Mouse (Mus musculus) heart, embryonic 16.5 days (tissue): Measurements from ENCODE around the gene Lrrc75b. TPM values are rescaled to one million over a fixed set of nuclear protein-coding genes. Genes with fewer than 3 reads are reported as not detected.

Experiments used
- ATAC-seq: fragments of 200-750 bp; cut with Nextera tagmentation; replicated peaks from 2 replicates; pipeline ENCODE4 v1.8.0; 2017; ENCODE audit warnings: moderate number of reproducible peaks; ENCODE audit not compliant: insufficient read depth, low FRiP score; ENCODE audit errors: extremely low read depth
- H3K27ac ChIP-seq: fragments of 300-500 bp; sonication (generic); 2 replicates; pipeline ENCODE4 v1.5.1; 2014; ENCODE audit warnings: mild to moderate bottlenecking, low read length, control low read depth, moderate library complexity
- H3K27me3 ChIP-seq: fragments of 300-500 bp; sonication (generic); 2 replicates; pipeline ENCODE4 v1.6.1; 2014; ENCODE audit warnings: low read length, mixed read lengths; ENCODE audit not compliant: control insufficient read depth, insufficient read depth
- H3K36me3 ChIP-seq: fragments of 300-500 bp; sonication (generic); 2 replicates; pipeline ENCODE4 v1.6.1; 2014; ENCODE audit not compliant: control insufficient read depth, insufficient read depth
- H3K4me1 ChIP-seq: fragments of 300-500 bp; sonication (generic); 2 replicates; pipeline ENCODE4 v1.6.1; 2014; ENCODE audit warnings: low read length, mixed read lengths; ENCODE audit not compliant: control insufficient read depth, insufficient read depth
- H3K4me2 ChIP-seq: fragments of 300-500 bp; sonication (generic); 2 replicates; pipeline ENCODE4 v1.6.1; 2014; ENCODE audit warnings: low read depth, mild to moderate bottlenecking, control low read depth, low read length
- H3K4me3 ChIP-seq: fragments of 300-500 bp; sonication (generic); 2 replicates; pipeline ENCODE4 v1.5.1; 2014; ENCODE audit warnings: mild to moderate bottlenecking, control low read depth, low read length
- H3K9ac ChIP-seq: fragments of 300-500 bp; sonication (generic); 2 replicates; pipeline ENCODE4 v1.6.1; 2014; ENCODE audit warnings: low read length, control low read depth
- H3K9me3 ChIP-seq: fragments of 300-500 bp; sonication (generic); replicated peaks from 2 replicates; pipeline ENCODE4 v1.6.1; 2016; ENCODE audit warnings: low read length; ENCODE audit not compliant: control insufficient read depth
- WGBS: fragments of 180-500 bp; shearing (Covaris S2); extraction: QIAGEN DNeasy Blood & Tissue Kit; methylation state at CpG from one replicate; pipeline ENCODE4 v1.1.7; 2014; 5-methylcytosine and 5-hydroxymethylcytosine counted together
- polyA plus RNA-seq: library from polyadenylated mRNA; unstranded; fragments of >200 nt; fragmentation: Nextera tagmentation; extraction: Ambion mirVana; gene quantifications from 2 replicates; pipeline ENCODE4 v1.2.1, GENCODE M21; 2015

Lrrc75b gene
- 1.5 and 2.7 TPM in 2 replicates for polyA plus RNA-seq

DNA sequence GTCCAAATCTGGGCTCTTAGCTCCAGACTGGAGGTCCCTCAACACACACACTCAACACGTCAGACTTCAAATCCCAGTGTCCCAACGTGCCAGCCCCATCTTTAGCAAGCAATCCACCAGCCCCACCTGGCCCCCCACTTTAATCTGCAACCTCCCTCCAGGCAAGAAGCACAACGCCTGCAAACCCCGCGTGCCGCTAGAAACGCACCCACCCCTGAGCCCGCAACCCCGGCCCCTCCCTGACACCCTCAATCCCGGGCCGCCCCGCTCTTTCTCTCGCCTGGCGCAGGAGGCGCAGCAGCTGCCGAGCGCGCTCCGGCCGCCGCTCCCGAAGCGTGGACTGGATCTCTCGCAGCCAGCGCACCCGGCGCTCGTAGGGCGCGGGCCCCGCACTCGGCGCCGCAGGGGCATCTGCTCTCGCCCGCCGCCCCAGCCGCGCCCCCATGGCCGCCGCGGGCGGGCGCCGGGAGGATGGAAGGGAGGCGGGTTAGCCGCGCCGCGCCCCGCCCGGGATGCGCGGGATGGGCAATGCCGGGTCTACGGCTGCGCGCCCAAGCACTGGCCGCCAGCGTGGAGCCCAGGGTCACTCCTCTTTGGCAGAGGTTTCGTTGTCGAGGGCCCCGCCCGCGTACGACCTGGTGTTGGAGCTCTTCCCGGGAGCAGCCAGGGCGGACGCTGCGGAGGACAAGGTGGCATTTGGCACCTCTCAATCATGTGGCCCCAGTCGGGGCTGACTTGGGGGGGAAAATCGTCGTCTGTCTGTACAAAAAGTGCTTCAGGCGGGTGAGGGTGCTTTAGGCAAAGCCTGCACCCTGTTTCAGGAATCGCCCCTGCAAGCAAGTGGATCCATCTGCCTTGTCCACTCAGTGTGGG lies at the start of gene Lrrc75b:
Gene Lrrc75b, minus strand, starts transcription at position 655 of the 873 bp plus-strand sequence.
- Histone ChIP-seq H3K4me2 (peak within 1 kb of the TSS; percentile 87), H3K27ac (no peak within 1 kb of the TSS), H3K36me3 (no peaks in the 10 kb centered on the region), H3K9ac (peak within 1 kb of the TSS; percentile 72), H3K4me1 (peaks cover 21% of the 10 kb centered on the region), H3K9me3 (no peaks in the 10 kb centered on the region), H3K4me3 (peak within 1 kb of the TSS; percentile 58), H3K27me3 (peaks cover 41% of the 10 kb centered on the region)
- under 1% methylated on average over 75 of the region's 75 CpGs for WGBS
- ATAC-seq, result peak; percentile 68

- Histone ChIP-seq H3K4me3 (no peak overlapping the region), H3K9ac (no peak overlapping the region), H3K36me3 (no peaks in the 10 kb centered on the region), H3K4me1 (peaks cover 3% of the 10 kb centered on the region; the same call in 1 of the 2 replicates), H3K27ac (no peak overlapping the region), H3K27me3 (no peaks in the 10 kb centered on the region), H3K4me2 (no peak overlapping the region), H3K9me3 (no peaks in the 10 kb centered on the region)
- no peak for ATAC-seq
- WGBS, result 87% methylated on average over 11 of the region's 11 CpGs
These were observed 48.8 kb upstream of the Lrrc75b start for GRCm38 (mm10) chr10:75608975-75609374.

- Histone ChIP-seq H3K4me1 (peaks cover 3% of the 10 kb centered on the region; the same call in 1 of the 2 replicates), H3K4me2 (no peak overlapping the region), H3K9me3 (no peaks in the 10 kb centered on the region), H3K9ac (no peak overlapping the region), H3K27me3 (no peaks in the 10 kb centered on the region), H3K27ac (no peak overlapping the region), H3K36me3 (no peaks in the 10 kb centered on the region), H3K4me3 (no peak overlapping the region)
- no peak for ATAC-seq
- WGBS, result 87% methylated on average over 4 of the region's 4 CpGs
These were observed 47.1 kb upstream of the Lrrc75b start for GRCm38 (mm10) chr10:75607253-75607652.

- H3K4me2 ChIP-seq, result no peak overlapping the region
- H3K27ac ChIP-seq, result no peak overlapping the region
- peaks cover 3% of the 10 kb centered on the region; the same call in 1 of the 2 replicates for H3K4me1 ChIP-seq
- H3K36me3 ChIP-seq, result no peaks in the 10 kb centered on the region
- no peak overlapping the region for H3K9ac ChIP-seq
- 28% methylated on average over 11 of the region's 11 CpGs for WGBS
- ATAC-seq, result no peak
- H3K27me3 ChIP-seq, result no peaks in the 10 kb centered on the region
- no peak overlapping the region for H3K4me3 ChIP-seq
- H3K9me3 ChIP-seq, result no peaks in the 10 kb centered on the region
These were observed 45.2 kb upstream of the Lrrc75b start for GRCm38 (mm10) chr10:75605162-75605846.

DNA sequence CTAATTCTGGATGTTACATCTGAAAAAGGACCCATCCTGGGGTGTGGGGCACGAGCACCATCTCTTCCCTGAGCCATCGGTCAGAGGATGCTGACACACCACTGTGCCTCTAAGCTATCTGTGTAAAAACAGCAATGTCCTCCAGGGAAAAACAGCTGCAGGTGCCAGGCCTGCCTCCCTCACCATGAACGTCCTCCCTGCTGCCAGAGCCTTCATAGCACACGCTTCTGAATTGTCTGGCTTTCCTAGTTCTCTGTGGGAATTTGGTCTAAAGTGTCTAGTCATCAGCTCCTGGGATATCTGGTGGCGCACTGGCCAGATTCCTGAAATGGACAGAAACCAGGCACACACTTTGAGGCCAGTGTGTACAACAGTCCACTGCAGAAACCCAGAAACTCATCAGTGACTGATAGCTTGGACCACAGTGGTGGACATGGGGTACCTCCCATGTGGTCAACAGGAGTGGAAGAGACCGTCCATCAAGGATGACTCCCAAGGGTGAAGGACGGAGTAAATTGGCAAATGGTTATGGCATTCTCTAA lies 40.1 kb upstream of the Lrrc75b start:
- H3K4me2 ChIP-seq, result no peak overlapping the region
- no peak overlapping the region for H3K9ac ChIP-seq
- H3K27ac ChIP-seq, result no peak overlapping the region
- ATAC-seq, result no peak
- WGBS, result 65% methylated on average over 7 of the region's 7 CpGs
- no peaks in the 10 kb centered on the region for H3K36me3 ChIP-seq
- H3K27me3 ChIP-seq, result no peaks in the 10 kb centered on the region
- peaks cover 5% of the 10 kb centered on the region for H3K9me3 ChIP-seq
- peaks cover 2% of the 10 kb centered on the region; the same call in 1 of the 2 replicates for H3K4me1 ChIP-seq
- H3K4me3 ChIP-seq, result no peak overlapping the region

DNA sequence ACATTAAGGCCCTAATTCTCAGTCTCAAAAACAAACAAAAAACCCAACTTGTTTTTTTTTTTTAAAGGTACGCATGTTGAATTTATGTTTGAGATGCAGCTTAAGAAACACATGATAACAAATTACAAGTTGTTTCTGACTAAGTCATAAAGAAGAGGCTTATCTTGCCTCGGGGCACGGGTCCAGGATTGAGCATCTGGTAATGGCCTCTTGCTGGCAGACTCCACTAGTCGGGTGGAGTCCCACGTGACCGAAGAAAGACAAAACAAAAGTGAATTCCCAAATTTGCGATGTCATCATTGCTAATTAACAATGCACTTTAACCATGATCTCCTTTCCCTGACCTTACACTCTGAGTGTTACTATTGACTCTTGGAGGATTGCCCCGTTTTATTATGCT lies 35.9 kb upstream of the Lrrc75b start:
- no peak overlapping the region for H3K27ac ChIP-seq
- H3K9me3 ChIP-seq, result peaks cover 5% of the 10 kb centered on the region
- peaks cover 8% of the 10 kb centered on the region for H3K4me1 ChIP-seq
- no peak overlapping the region for H3K4me2 ChIP-seq
- 57% methylated on average over 8 of the region's 8 CpGs for WGBS
- H3K9ac ChIP-seq, result no peak overlapping the region
- no peak for ATAC-seq
- H3K4me3 ChIP-seq, result no peak overlapping the region
- H3K27me3 ChIP-seq, result no peaks in the 10 kb centered on the region
- H3K36me3 ChIP-seq, result no peaks in the 10 kb centered on the region

GRCm38 (mm10) chr10:75592585-75592984 lies 32.5 kb upstream of the Lrrc75b start:
- H3K4me1 ChIP-seq, result peaks cover 37% of the 10 kb centered on the region
- no peak overlapping the region for H3K4me3 ChIP-seq
- H3K9ac ChIP-seq, result no peak overlapping the region
- WGBS, result 66% methylated on average over 7 of the region's 7 CpGs
- H3K27me3 ChIP-seq, result no peaks in the 10 kb centered on the region
- H3K36me3 ChIP-seq, result no peaks in the 10 kb centered on the region
- H3K4me2 ChIP-seq, result no peak overlapping the region
- no peak for ATAC-seq
- H3K27ac ChIP-seq, result peak overlapping the region; percentile 85
- no peaks in the 10 kb centered on the region; the same call in 1 of the 2 replicates for H3K9me3 ChIP-seq

GRCm38 (mm10) chr10:75591211-75591894 lies 31.2 kb upstream of the Lrrc75b start:
- peak overlapping the region; percentile 56 for H3K4me2 ChIP-seq
- peaks cover 39% of the 10 kb centered on the region for H3K4me1 ChIP-seq
- no peaks in the 10 kb centered on the region for H3K27me3 ChIP-seq
- no peaks in the 10 kb centered on the region for H3K9me3 ChIP-seq
- H3K27ac ChIP-seq, result peak overlapping the region; percentile 85
- WGBS, result 54% methylated on average over 12 of the region's 12 CpGs
- peak overlapping the region; percentile 17; the same call in 1 of the 2 replicates for H3K4me3 ChIP-seq
- H3K36me3 ChIP-seq, result no peaks in the 10 kb centered on the region
- H3K9ac ChIP-seq, result peak overlapping the region; percentile 31; the same call in 1 of the 2 replicates
- ATAC-seq, result peak; percentile 53
